Mouse (Mus musculus): ENCODE results near the gene Tcl1b2.
"Not testable (repeated sequence)": the region's sequence is repeated elsewhere in the genome, so short reads cannot be mapped to it uniquely, and the experiment has no call there.

DNA sequence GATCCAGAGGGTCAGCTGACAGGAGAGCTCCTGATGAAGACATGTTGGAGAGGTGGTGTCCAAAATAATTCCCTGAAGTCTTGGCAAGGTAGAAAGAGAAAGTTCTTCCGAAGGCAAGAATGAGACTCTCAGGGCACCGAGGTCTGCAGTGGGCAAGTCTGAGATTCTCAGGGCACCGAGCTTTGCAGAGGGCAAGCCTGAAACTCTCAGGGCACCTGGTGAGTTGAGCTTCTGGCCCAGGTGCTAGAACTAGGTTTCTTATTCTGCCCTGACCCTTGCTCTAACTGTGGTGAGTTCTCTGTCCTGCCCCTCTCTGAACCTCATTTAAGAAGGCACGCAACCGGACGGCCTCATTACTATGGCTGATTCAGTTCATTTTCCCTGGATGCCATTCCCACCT, 44.9 kb downstream of the Tcl1b2 start, which contains the start of gene Tcl1b3:
- TF ChIP-seq CTCF, EP300 (IDR thresholded peaks at IDR 0.05): not testable (repeated sequence)
